In the genomic region with DNA sequence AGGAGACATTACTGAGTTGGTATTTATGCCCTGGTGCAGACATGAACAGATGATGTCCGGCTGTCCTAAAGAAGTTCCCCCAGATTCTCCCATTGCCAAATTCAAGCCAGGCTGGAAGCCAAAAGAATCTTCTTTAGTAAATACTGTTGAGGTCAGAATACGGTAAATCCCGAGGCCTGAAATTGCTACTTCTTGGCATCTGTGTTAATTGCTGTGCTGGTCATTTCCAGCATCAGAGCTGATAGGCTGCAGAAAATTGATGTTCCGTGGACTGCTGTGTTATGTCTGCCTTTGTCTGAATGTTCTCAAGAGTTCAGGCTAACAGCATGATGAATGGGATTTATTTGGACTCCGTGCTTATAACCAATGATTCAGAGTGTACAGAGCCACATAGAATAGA, we compare ENCODE assay signal across 11 mouse cellular contexts.
DNase-seq lines count a peak whose midpoint lies in the region; ATAC-seq and TF ChIP-seq lines count a peak whose summit lies in the region.
"Had no signal": no experiment of that assay in that cellular context is flagged by ENCODE, and none has a peak within 500 bp of the region (broad histone marks: within the 10 kb centered on the region; RNA-seq: fewer than 3 reads in every experiment).

No protein-coding gene starts in this region.

- no peaks in the 10 kb centered on the region for H3K36me3 ChIP-seq in intestine, embryonic 14.5 days (ENCODE audit: control insufficient read depth, insufficient read depth, low read length)
- no peaks in the 10 kb centered on the region for H3K36me3 ChIP-seq in intestine, postnatal 0 days (ENCODE audit: control insufficient read depth, insufficient read depth)
- H3K36me3 ChIP-seq in midbrain, postnatal 0 days (ENCODE audit: insufficient read depth, low read length) = no peaks in the 10 kb centered on the region
- no peaks in the 10 kb centered on the region for H3K36me3 ChIP-seq in midbrain, embryonic 15.5 days (replicated peaks)
- no peaks in the 10 kb centered on the region for H3K36me3 ChIP-seq in hindbrain, embryonic 15.5 days
- no peaks in the 10 kb centered on the region for H3K36me3 ChIP-seq in stomach, embryonic 15.5 days
- H3K36me3 ChIP-seq: neural tube, embryonic 12.5 days had no signal

- no peaks in the 10 kb centered on the region for H3K27me3 ChIP-seq in intestine, embryonic 14.5 days (replicated peaks; ENCODE audit: control insufficient read depth, insufficient read depth, low read length)
- H3K27me3 ChIP-seq in intestine, postnatal 0 days (replicated peaks; ENCODE audit: control insufficient read depth, insufficient read depth, low read length) = no peaks in the 10 kb centered on the region
- H3K27me3 ChIP-seq in midbrain, postnatal 0 days (ENCODE audit: insufficient read depth, low read length) = no peaks in the 10 kb centered on the region
- no peaks in the 10 kb centered on the region for H3K27me3 ChIP-seq in midbrain, embryonic 15.5 days (replicated peaks)
- H3K27me3 ChIP-seq in hindbrain, embryonic 15.5 days = no peaks in the 10 kb centered on the region
- no peaks in the 10 kb centered on the region for H3K27me3 ChIP-seq in stomach, embryonic 15.5 days (replicated peaks)
- H3K27me3 ChIP-seq: neural tube, embryonic 12.5 days had no signal

- no peak overlapping the region for H3K4me3 ChIP-seq in intestine, embryonic 14.5 days (ENCODE audit: low read depth, low read length)
- no peak overlapping the region for H3K4me3 ChIP-seq in intestine, postnatal 0 days (ENCODE audit: low read depth, low read length)
- no peak overlapping the region for H3K4me3 ChIP-seq in midbrain, postnatal 0 days (ENCODE audit: low read depth, low read length)
- no peak overlapping the region for H3K4me3 ChIP-seq in midbrain, embryonic 15.5 days
- H3K4me3 ChIP-seq in hindbrain, embryonic 15.5 days = no peak overlapping the region
- H3K4me3 ChIP-seq in stomach, embryonic 15.5 days (replicated peaks) = no peak overlapping the region
- H3K4me3 ChIP-seq: neural tube, embryonic 12.5 days had no signal

- no peak overlapping the region for H3K4me2 ChIP-seq in intestine, embryonic 14.5 days (ENCODE audit: low read length)
- H3K4me2 ChIP-seq in intestine, postnatal 0 days (replicated peaks; ENCODE audit: low read depth) = no peak overlapping the region
- no peak overlapping the region for H3K4me2 ChIP-seq in midbrain, postnatal 0 days (ENCODE audit: low read depth, low read length, poor library complexity, severe bottlenecking)
- no peak overlapping the region for H3K4me2 ChIP-seq in midbrain, embryonic 15.5 days
- no peak overlapping the region for H3K4me2 ChIP-seq in hindbrain, embryonic 15.5 days
- H3K4me2 ChIP-seq in stomach, embryonic 15.5 days = 0 out of 2 replicates have a peak overlapping the region, but pooled peaks have one; percentile 9
- H3K4me2 ChIP-seq: neural tube, embryonic 12.5 days had no signal

- 44% methylated on average over 5 of the region's 5 CpGs for WGBS in intestine, embryonic 14.5 days
- WGBS in intestine, postnatal 0 days = 71% methylated on average over 5 of the region's 5 CpGs
- WGBS in midbrain, postnatal 0 days = 58% methylated on average over 5 of the region's 5 CpGs
- 63% methylated on average over 5 of the region's 5 CpGs for WGBS in midbrain, embryonic 15.5 days
- 49% methylated on average over 5 of the region's 5 CpGs for WGBS in hindbrain, embryonic 15.5 days
- WGBS in stomach, embryonic 15.5 days = 43% methylated on average over 5 of the region's 5 CpGs

- no peaks in the 10 kb centered on the region for H3K9me3 ChIP-seq in intestine, embryonic 14.5 days (ENCODE audit: control insufficient read depth, low read length)
- H3K9me3 ChIP-seq in intestine, postnatal 0 days (ENCODE audit: control insufficient read depth) = no peaks in the 10 kb centered on the region
- no peaks in the 10 kb centered on the region for H3K9me3 ChIP-seq in midbrain, postnatal 0 days (ENCODE audit: low read length)
- no peaks in the 10 kb centered on the region for H3K9me3 ChIP-seq in midbrain, embryonic 15.5 days
- H3K9me3 ChIP-seq in hindbrain, embryonic 15.5 days = no peaks in the 10 kb centered on the region
- H3K9me3 ChIP-seq in stomach, embryonic 15.5 days = no peaks in the 10 kb centered on the region
- H3K9me3 ChIP-seq: neural tube, embryonic 12.5 days had no signal

- H3K27ac ChIP-seq in intestine, embryonic 14.5 days (ENCODE audit: low read depth) = peak overlapping the region; percentile 7; the same call in 1 of the 2 replicates
- H3K27ac ChIP-seq in intestine, postnatal 0 days (ENCODE audit: low read depth, low read length) = no peak overlapping the region
- peak overlapping the region; percentile 20; the same call in 1 of the 2 replicates for H3K27ac ChIP-seq in midbrain, postnatal 0 days (ENCODE audit: low read depth, low read length)
- H3K27ac ChIP-seq in midbrain, embryonic 15.5 days = no peak overlapping the region
- H3K27ac ChIP-seq in hindbrain, embryonic 15.5 days (replicated peaks) = peak overlapping the region; percentile 3; the same call in 1 of the 2 replicates
- H3K27ac ChIP-seq in stomach, embryonic 15.5 days = peak overlapping the region; percentile 74
- H3K27ac ChIP-seq: liver, embryonic 14.5 days; neural tube, embryonic 12.5 days had no signal

- peaks cover 5% of the 10 kb centered on the region; the same call in 1 of the 2 replicates for H3K4me1 ChIP-seq in intestine, embryonic 14.5 days (replicated peaks; ENCODE audit: control insufficient read depth, insufficient read depth, low read length)
- H3K4me1 ChIP-seq in intestine, postnatal 0 days (replicated peaks; ENCODE audit: control insufficient read depth, insufficient read depth, low read length) = no peaks in the 10 kb centered on the region
- no peaks in the 10 kb centered on the region for H3K4me1 ChIP-seq in midbrain, postnatal 0 days (ENCODE audit: insufficient read depth, low read length)
- H3K4me1 ChIP-seq in midbrain, embryonic 15.5 days = peaks cover 6% of the 10 kb centered on the region; the same call in 1 of the 2 replicates
- H3K4me1 ChIP-seq in hindbrain, embryonic 15.5 days (replicated peaks) = peaks cover 14% of the 10 kb centered on the region
- no peaks in the 10 kb centered on the region for H3K4me1 ChIP-seq in stomach, embryonic 15.5 days

- H3K9ac ChIP-seq in intestine, embryonic 14.5 days (ENCODE audit: low read length) = no peak overlapping the region
- H3K9ac ChIP-seq in intestine, postnatal 0 days (ENCODE audit: low read depth, low read length) = no peak overlapping the region
- H3K9ac ChIP-seq in midbrain, postnatal 0 days (replicated peaks; ENCODE audit: low read length, poor library complexity, severe bottlenecking) = no peak overlapping the region
- H3K9ac ChIP-seq in midbrain, embryonic 15.5 days = no peak overlapping the region
- H3K9ac ChIP-seq in hindbrain, embryonic 15.5 days = no peak overlapping the region
- H3K9ac ChIP-seq in stomach, embryonic 15.5 days = no peak overlapping the region
- H3K9ac ChIP-seq: liver, embryonic 14.5 days; neural tube, embryonic 12.5 days had no signal

- no peak for DNase-seq in intestine, embryonic 14.5 days (ENCODE audit: low spot score)
- DNase-seq in midbrain, postnatal 0 days (ENCODE audit: low spot score) = peak; percentile 40
- no peak for DNase-seq in frontal cortex, adult 2 months (ENCODE audit: extremely low spot score in 1 of 2, low spot score in 1 of 2)
- no peak for DNase-seq in testis, postnatal 10 days (ENCODE audit: low spot score)
- DNase-seq: adrenal gland, postnatal 36 days had no signal

- no peak for TF ChIP-seq CTCF in intestine, postnatal 0 days (IDR thresholded peaks at IDR 0.05; ENCODE audit: low read depth)
- TF ChIP-seq CTCF in midbrain, postnatal 0 days (IDR thresholded peaks at IDR 0.05) = no peak

- ATAC-seq in intestine, embryonic 14.5 days (replicated peaks; ENCODE audit: low FRiP score, low TSS enrichment, low read depth) = no peak
- no peak for ATAC-seq in intestine, postnatal 0 days
- no peak for ATAC-seq in midbrain, postnatal 0 days (ENCODE audit: low FRiP score)
- no peak for ATAC-seq in midbrain, embryonic 15.5 days (replicated peaks)
- no peak for ATAC-seq in hindbrain, embryonic 15.5 days (ENCODE audit: low FRiP score, low read depth)
- ATAC-seq in stomach, embryonic 15.5 days (ENCODE audit: insufficient read depth, low FRiP score, low read depth) = peak; percentile 43; the same call in 1 of the 2 replicates

Comparison
In these comparisons a context has a peak if more than half of its experiments do, and no peak if none do; other contexts are left out.
1. H3K27ac ChIP-seq: peak in intestine, embryonic 14.5 days (single experiment), midbrain, postnatal 0 days (single experiment), hindbrain, embryonic 15.5 days (single experiment) and stomach, embryonic 15.5 days (single experiment); none in intestine, postnatal 0 days (single experiment) and midbrain, embryonic 15.5 days (single experiment).